Mouse (Mus musculus) intestine, postnatal 0 days (tissue): ENCODE measurements around the gene Nr4a3. TPM values are rescaled to one million over a fixed set of nuclear protein-coding genes. Genes with fewer than 3 reads are reported as not detected.

Source experiments
- ATAC-seq: fragments of 200-750 bp; cut with Nextera tagmentation; 2 replicates; pipeline ENCODE4 v1.8.0; 2017; ENCODE audit warnings: mild to moderate bottlenecking, moderate TSS enrichment, moderate library complexity
- H3K27ac ChIP-seq: fragments of 300-500 bp; sonication (generic); 2 replicates; pipeline ENCODE4 v1.5.1; 2014; ENCODE audit warnings: mild to moderate bottlenecking, low read depth, low read length, moderate library complexity
- H3K27me3 ChIP-seq: fragments of 300-500 bp; sonication (generic); replicated peaks from 2 replicates; pipeline ENCODE4 v1.6.1; 2014; ENCODE audit warnings: low read length, mixed read lengths; ENCODE audit not compliant: control insufficient read depth, insufficient read depth
- H3K36me3 ChIP-seq: fragments of 300-500 bp; sonication (generic); 2 replicates; pipeline ENCODE4 v1.6.1; 2014; ENCODE audit warnings: mild to moderate bottlenecking, moderate library complexity; ENCODE audit not compliant: control insufficient read depth, insufficient read depth
- H3K4me1 ChIP-seq: fragments of 300-500 bp; sonication (generic); replicated peaks from 2 replicates; pipeline ENCODE4 v1.6.1; 2014; ENCODE audit warnings: antibody characterized with exemption, low read length, mixed read lengths; ENCODE audit not compliant: control insufficient read depth, insufficient read depth
- H3K4me2 ChIP-seq: fragments of 300-500 bp; sonication (generic); replicated peaks from 2 replicates; pipeline ENCODE4 v1.6.1; 2014; ENCODE audit warnings: low read depth, mild to moderate bottlenecking, moderate library complexity
- H3K4me3 ChIP-seq: fragments of 300-500 bp; sonication (generic); 2 replicates; pipeline ENCODE4 v1.5.1; 2014; ENCODE audit warnings: low read depth, low read length
- H3K9ac ChIP-seq: fragments of 300-500 bp; sonication (generic); 2 replicates; pipeline ENCODE4 v1.6.1; 2014; ENCODE audit warnings: mild to moderate bottlenecking, low read depth, low read length
- H3K9me3 ChIP-seq: fragments of 300-500 bp; sonication (generic); 2 replicates; pipeline ENCODE4 v1.6.1; 2016; ENCODE audit warnings: mixed run types; ENCODE audit not compliant: control insufficient read depth
- CTCF ChIP-seq: sonication (generic); IDR thresholded peaks from 2 replicates; pipeline ENCODE4 v1.5.1; 2016; ENCODE audit warnings: low read depth, mild to moderate bottlenecking, control low read depth, antibody characterized with exemption, moderate library complexity
- WGBS: fragments of 180-500 bp; shearing (Covaris S2); extraction: QIAGEN DNeasy Blood & Tissue Kit; methylation state at CpG from one replicate; pipeline ENCODE4 v1.1.7; 2014; 5-methylcytosine and 5-hydroxymethylcytosine counted together
- polyA plus RNA-seq: library from polyadenylated mRNA; unstranded; fragments of >200 nt; fragmentation: Nextera tagmentation; extraction: Ambion mirVana; gene quantifications from 2 replicates; pipeline ENCODE4 v1.2.1, GENCODE M21; 2015

Nr4a3 gene
- polyA plus RNA-seq, 1 experiment from 2014 or later = 0.27 TPM

DNA sequence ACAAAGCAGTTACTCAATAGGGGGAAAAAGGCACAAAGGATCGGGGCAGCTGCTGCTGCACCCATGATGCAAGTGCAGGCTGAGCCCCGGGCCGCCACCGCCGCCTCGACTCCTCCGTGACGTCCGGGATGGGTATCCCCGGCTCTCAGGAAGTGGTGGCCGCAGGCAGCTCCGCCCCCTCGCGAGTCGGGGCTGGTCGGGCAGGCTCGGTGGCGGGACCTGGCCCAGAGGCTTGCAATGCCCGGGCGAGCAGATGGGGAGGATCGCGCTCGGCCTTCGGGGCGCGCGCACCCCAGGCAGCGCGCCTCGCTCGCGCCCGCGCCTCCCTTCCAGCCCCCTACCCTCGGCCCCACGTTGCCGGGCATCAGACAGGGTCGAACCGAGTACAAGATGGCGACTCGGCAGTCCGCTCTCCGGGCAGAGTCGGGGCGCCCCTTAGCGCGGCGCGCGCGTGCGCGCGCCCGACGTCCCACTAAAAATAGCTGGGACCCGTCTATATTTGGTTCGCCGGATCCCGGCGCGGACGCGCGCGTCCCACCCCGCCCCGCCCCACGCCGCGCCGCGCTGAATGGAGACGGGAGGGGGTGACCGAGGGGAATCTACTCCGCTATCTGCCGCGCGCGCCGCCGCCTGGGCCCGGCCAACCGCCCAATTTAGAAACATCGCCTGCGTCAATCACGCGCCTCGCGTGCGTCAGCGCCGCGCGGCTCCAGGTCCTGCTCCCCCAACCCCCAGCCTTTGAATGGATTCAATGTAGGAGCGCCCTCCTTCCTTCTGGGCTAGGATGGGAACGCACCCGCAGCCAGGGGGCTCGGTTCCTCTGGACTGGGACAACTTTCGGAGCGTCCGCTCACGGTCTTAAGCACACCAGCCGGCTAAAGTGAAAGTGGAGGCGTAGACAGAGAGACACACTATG is 1.9 kb upstream of the Nr4a3 start:
- ATAC-seq = peak; percentile 84
- H3K9me3 ChIP-seq = no peaks in the 10 kb centered on the region
- under 1% methylated on average over 101 of the region's 105 CpGs for WGBS

DNA sequence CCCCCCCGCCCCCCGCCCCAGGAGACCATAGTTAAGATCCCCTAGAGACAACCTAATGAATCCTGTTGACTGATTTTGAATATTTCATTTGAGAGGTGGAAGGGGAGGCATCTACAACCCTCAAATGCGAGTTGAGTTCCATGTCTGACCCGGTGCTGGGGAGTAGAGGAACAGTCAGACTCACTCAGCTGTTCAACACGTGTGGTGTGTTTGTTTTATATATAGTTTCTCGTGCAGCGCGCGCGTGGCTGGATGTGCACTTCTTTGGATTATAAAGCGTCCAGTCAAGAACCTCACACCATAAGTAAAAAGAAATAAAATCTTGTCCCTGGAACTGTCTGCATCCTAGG is 837 bp upstream of the Nr4a3 start:
- Histone ChIP-seq H3K4me2 (peak overlapping the region; percentile 99), H3K9me3 (no peaks in the 10 kb centered on the region), H3K4me1 (0 out of 2 replicates have a peak, but pooled peaks cover 6% of the 10 kb centered on the region), H3K4me3 (peak overlapping the region; percentile 78), H3K36me3 (no peaks in the 10 kb centered on the region; the same call in 1 of the 2 replicates), H3K27me3 (peaks cover 41% of the 10 kb centered on the region), H3K27ac (peak overlapping the region; percentile 64), H3K9ac (0 out of 2 replicates have a peak overlapping the region, but pooled peaks have one; percentile 55)
- TF ChIP-seq CTCF = no peak
- under 1% methylated on average over 11 of the region's 11 CpGs for WGBS
- ATAC-seq = no peak

More for the DNA sequence above, 1.9 kb upstream of the Nr4a3 start:
- 0 out of 2 replicates have a peak, but pooled peaks cover 3% of the 10 kb centered on the region for H3K4me1 ChIP-seq
- H3K4me3 ChIP-seq = peak overlapping the region; percentile 78
- no peaks in the 10 kb centered on the region; the same call in 1 of the 2 replicates for H3K36me3 ChIP-seq
- H3K27me3 ChIP-seq = peaks cover 31% of the 10 kb centered on the region
- H3K27ac ChIP-seq = peak overlapping the region; percentile 97
- TF ChIP-seq CTCF = peak; percentile 84
- peak overlapping the region; percentile 84 for H3K9ac ChIP-seq
- H3K4me2 ChIP-seq = peak overlapping the region; percentile 99

DNA sequence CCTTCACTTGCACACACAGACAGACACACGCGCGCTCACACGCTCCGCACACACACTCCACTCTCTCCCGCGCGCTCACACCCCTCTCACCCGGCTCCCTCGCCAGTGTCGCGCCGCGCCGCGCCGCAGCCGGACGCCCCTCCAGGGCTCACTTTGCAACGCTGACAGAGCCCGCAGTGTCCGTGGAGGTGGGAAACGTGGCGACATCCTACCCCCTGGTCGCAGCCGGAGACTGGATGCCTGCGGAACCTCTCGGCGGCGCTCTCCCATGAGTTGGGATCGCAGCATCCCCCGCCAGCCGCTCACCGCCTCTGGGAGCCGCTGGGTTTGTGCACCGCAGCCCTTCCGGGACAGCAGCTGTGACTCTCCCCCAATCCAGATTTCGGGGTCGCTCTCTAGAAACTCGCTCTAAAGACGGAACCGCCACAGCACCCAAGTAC is 348 bp downstream of the Nr4a3 start:
- Histone ChIP-seq H3K27ac (no peak overlapping the region), H3K4me2 (peak overlapping the region; percentile 99), H3K27me3 (peaks cover 53% of the 10 kb centered on the region), H3K4me1 (0 out of 2 replicates have a peak, but pooled peaks cover 6% of the 10 kb centered on the region), H3K9ac (peak overlapping the region; percentile 55), H3K9me3 (no peaks in the 10 kb centered on the region), H3K4me3 (peak overlapping the region; percentile 78), H3K36me3 (no peaks in the 10 kb centered on the region; the same call in 1 of the 2 replicates)
- no peak; the same call in 1 of the 2 replicates for ATAC-seq
- under 1% methylated on average over 42 of the region's 42 CpGs for WGBS
- peak; percentile 22 for TF ChIP-seq CTCF

DNA sequence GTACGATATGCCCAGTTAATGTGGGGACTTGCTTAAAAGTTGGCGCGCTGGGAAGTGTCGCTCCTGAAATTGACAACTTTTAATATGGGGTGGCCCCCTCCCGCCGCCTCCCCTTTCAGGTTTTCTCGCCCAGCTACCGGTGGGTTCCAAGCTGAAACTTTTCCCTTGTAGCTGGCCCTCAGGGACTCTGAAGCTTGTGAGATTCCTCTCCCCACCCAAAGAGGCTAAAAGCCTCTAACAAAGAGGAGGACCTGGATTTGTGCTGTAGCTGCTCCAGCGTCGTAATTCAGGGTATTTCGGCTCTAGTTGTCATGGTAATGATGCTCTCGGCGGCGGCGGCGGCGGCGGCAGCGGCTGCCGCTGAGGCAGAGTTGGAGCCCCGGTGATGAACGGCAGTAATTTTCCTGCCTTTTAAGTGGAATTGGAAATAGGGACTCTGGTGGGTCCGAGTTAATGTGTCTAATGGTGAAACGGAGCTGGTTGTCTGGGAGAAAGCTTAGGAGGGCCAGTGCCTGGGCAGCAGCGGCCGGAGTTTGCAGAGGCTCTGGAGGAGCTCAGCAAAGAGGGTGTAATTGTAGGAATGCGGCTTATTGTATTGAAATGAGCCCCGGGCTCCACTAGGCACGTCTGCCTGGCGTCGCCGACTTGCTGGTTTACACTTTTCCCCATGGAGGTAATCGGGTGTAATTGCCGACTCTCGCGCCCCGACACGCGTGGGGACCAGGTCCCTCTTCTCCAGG is 938 bp downstream of the Nr4a3 start:
- H3K4me2 ChIP-seq = peak overlapping the region; percentile 99
- no peak for ATAC-seq
- no peak for TF ChIP-seq CTCF
- peaks cover 59% of the 10 kb centered on the region for H3K27me3 ChIP-seq
- under 1% methylated on average over 39 of the region's 39 CpGs for WGBS
- H3K9ac ChIP-seq = peak overlapping the region; percentile 55; the same call in 1 of the 2 replicates
- H3K36me3 ChIP-seq = no peaks in the 10 kb centered on the region; the same call in 1 of the 2 replicates
- no peak overlapping the region for H3K27ac ChIP-seq
- 0 out of 2 replicates have a peak, but pooled peaks cover 6% of the 10 kb centered on the region for H3K4me1 ChIP-seq
- H3K9me3 ChIP-seq = no peaks in the 10 kb centered on the region
- peak overlapping the region; percentile 78 for H3K4me3 ChIP-seq

DNA sequence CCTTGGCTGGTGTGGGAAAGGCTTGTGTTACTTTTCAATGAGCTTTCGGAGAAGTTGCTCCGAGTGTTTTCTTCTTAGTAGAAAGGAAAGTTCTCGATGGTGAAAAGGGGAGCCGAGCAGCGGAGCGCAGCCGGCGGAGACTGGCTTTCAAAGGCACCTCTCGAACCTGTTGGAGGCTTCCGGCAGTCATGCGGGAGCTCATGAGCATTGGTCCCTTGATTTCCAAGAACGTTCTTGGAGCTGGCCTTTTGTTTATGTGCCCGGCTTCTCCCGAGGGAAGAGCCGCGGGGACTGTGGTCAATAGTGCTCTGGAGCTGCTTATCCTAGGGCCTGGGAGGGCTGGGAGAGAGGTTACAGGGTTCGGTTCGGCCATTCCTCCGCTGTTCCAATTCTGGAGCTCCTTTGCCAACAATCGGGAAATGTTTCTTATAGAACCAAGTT is 1.5 kb downstream of the Nr4a3 start:
- Histone ChIP-seq H3K4me1 (0 out of 2 replicates have a peak, but pooled peaks cover 6% of the 10 kb centered on the region), H3K27me3 (peaks cover 65% of the 10 kb centered on the region)

More for the DNA sequence above, 1.5 kb downstream of the Nr4a3 start:
- 1% methylated on average over 20 of the region's 20 CpGs for WGBS
- H3K36me3 ChIP-seq = no peaks in the 10 kb centered on the region; the same call in 1 of the 2 replicates
- H3K4me2 ChIP-seq = peak overlapping the region; percentile 99
- ATAC-seq = no peak
- peak overlapping the region; percentile 78 for H3K4me3 ChIP-seq
- H3K9me3 ChIP-seq = no peaks in the 10 kb centered on the region
- H3K27ac ChIP-seq = no peak overlapping the region
- TF ChIP-seq CTCF = no peak
- no peak overlapping the region for H3K9ac ChIP-seq
